Comparison of ENCODE assay signal across 8 mouse cellular contexts in genomic region chr1:172513525-172514212, GRCm38 (mm10). TPM values are rescaled to one million over a fixed set of nuclear protein-coding genes. Genes with fewer than 3 reads are reported as not detected.
A peak's percentile ranks its signal among the peaks of the same experiment; 100 is the strongest.
DNase-seq lines count a peak whose midpoint lies in the region; ATAC-seq and TF ChIP-seq lines count a peak whose summit lies in the region.

No protein-coding gene starts in this region.

- H3K4me3 ChIP-seq in kidney, embryonic 15.5 days (replicated peaks), result no peak overlapping the region
- peak overlapping the region; percentile 5; the same call in 1 of the 2 replicates for H3K4me3 ChIP-seq in thymus, adult 2 months (ENCODE audit: control insufficient read depth, insufficient read depth, low read length)
- H3K4me3 ChIP-seq in midbrain, embryonic 11.5 days (ENCODE audit: low read depth, low read length), result no peak overlapping the region

- no peaks in the 10 kb centered on the region for H3K36me3 ChIP-seq in kidney, embryonic 15.5 days
- H3K36me3 ChIP-seq in thymus, adult 2 months (ENCODE audit: control insufficient read depth, insufficient read depth, low read length), result no peaks in the 10 kb centered on the region
- H3K36me3 ChIP-seq in midbrain, embryonic 11.5 days (ENCODE audit: control insufficient read depth, insufficient read depth, low read length), result no peaks in the 10 kb centered on the region

- TF ChIP-seq POLR2A in thymus, adult 2 months (IDR thresholded peaks at IDR 0.05; ENCODE audit: control insufficient read depth, extremely low read depth, insufficient read depth, low read length, poor library complexity), result no peak

- ATAC-seq in kidney, embryonic 15.5 days (replicated peaks; ENCODE audit: low FRiP score), result no peak; the same call in 1 of the 2 replicates
- no peak for ATAC-seq in midbrain, embryonic 11.5 days (ENCODE audit: low FRiP score)

- DNase-seq in embryo, embryonic 10 days (ENCODE audit: low spot score), result peak; percentile 38
- no peak for DNase-seq in embryo, embryonic 9.5 days (ENCODE audit: extremely low spot score)
- peak; percentile 71 for DNase-seq in Muller cell, postnatal 12 days (ENCODE audit: inconsistent ontology term)
- peak; percentile 89 to 91 for DNase-seq in heart, adult 9 months (ENCODE audit: low spot score in 2 of 2)
- DNase-seq in lung, postnatal 36 days, result peak; percentile 93
- peak; percentile 78 for DNase-seq in thymus, adult 2 months
- no peak for DNase-seq in midbrain, embryonic 11.5 days (ENCODE audit: low spot score, missing footprints)

- peaks cover 51% of the 10 kb centered on the region for H3K4me1 ChIP-seq in kidney, embryonic 15.5 days
- H3K4me1 ChIP-seq in thymus, adult 2 months (replicated peaks; ENCODE audit: control insufficient read depth, insufficient read depth, low read length), result peaks cover 32% of the 10 kb centered on the region
- H3K4me1 ChIP-seq in midbrain, embryonic 11.5 days (ENCODE audit: control insufficient read depth, insufficient read depth, low read length), result no peaks in the 10 kb centered on the region

- peak overlapping the region; percentile 66 for H3K27ac ChIP-seq in kidney, embryonic 15.5 days
- H3K27ac ChIP-seq in thymus, adult 2 months (ENCODE audit: control insufficient read depth, insufficient read depth, low read length), result peak overlapping the region; percentile 72
- no peak overlapping the region for H3K27ac ChIP-seq in midbrain, embryonic 11.5 days (ENCODE audit: low read depth, low read length)

- no peak overlapping the region for H3K9ac ChIP-seq in kidney, embryonic 15.5 days
- no peak overlapping the region for H3K9ac ChIP-seq in midbrain, embryonic 11.5 days (ENCODE audit: low read length)

- H3K9me3 ChIP-seq in kidney, embryonic 15.5 days (replicated peaks), result peaks cover 4% of the 10 kb centered on the region
- H3K9me3 ChIP-seq in midbrain, embryonic 11.5 days (ENCODE audit: control insufficient read depth, low read length), result no peaks in the 10 kb centered on the region

- 73% methylated on average over 17 of the region's 17 CpGs for WGBS in kidney, embryonic 15.5 days
- WGBS in thymus, adult 2 months, result 9% methylated on average over 17 of the region's 17 CpGs
- 83% methylated on average over 17 of the region's 17 CpGs for WGBS in midbrain, embryonic 11.5 days

- H3K4me2 ChIP-seq in kidney, embryonic 15.5 days, result no peak overlapping the region
- no peak overlapping the region for H3K4me2 ChIP-seq in midbrain, embryonic 11.5 days

- no peaks in the 10 kb centered on the region for H3K27me3 ChIP-seq in kidney, embryonic 15.5 days
- H3K27me3 ChIP-seq in thymus, adult 2 months (ENCODE audit: control insufficient read depth, insufficient read depth, low read length), result no peaks in the 10 kb centered on the region
- no peaks in the 10 kb centered on the region for H3K27me3 ChIP-seq in midbrain, embryonic 11.5 days (ENCODE audit: control insufficient read depth, insufficient read depth, low read length)

- TF ChIP-seq CTCF in thymus, adult 2 months (IDR thresholded peaks at IDR 0.05; ENCODE audit: borderline replicate concordance, control insufficient read depth, extremely low read depth, insufficient read depth, low read length, poor library complexity), result no peak

RNA-seq across cellular contexts. Expression of gene Cfap45, which starts 6.9 kb away (rescaled TPM):
- 1.4 and 2.2 TPM in 2 replicates for polyA plus RNA-seq in kidney, embryonic 15.5 days (2015; fragmentation: Nextera tagmentation; extraction: Ambion mirVana)
- 0.15 and 0.56 TPM in 2 replicates for polyA plus RNA-seq in thymus, adult 2 months (2012; rRNA removed)
- 1.0 and 1.1 TPM in 2 replicates for polyA plus RNA-seq in midbrain, embryonic 11.5 days (2014; fragmentation: Nextera tagmentation; extraction: Ambion mirVana)

RNA-seq across cellular contexts. Expression of gene Tagln2, which starts 13.8 kb away (rescaled TPM):
- polyA plus RNA-seq in kidney, embryonic 15.5 days (2015; fragmentation: Nextera tagmentation; extraction: Ambion mirVana), result 246 and 251 TPM in 2 replicates
- 178 and 183 TPM in 2 replicates for polyA plus RNA-seq in thymus, adult 2 months (2012; rRNA removed)
- 36.3 and 39.1 TPM in 2 replicates for polyA plus RNA-seq in midbrain, embryonic 11.5 days (2014; fragmentation: Nextera tagmentation; extraction: Ambion mirVana)

RNA-seq across cellular contexts. Expression of gene Igsf9, which starts 32.1 kb away (rescaled TPM):
- 45.0 and 46.0 TPM in 2 replicates for polyA plus RNA-seq in kidney, embryonic 15.5 days (2015; fragmentation: Nextera tagmentation; extraction: Ambion mirVana)
- polyA plus RNA-seq in thymus, adult 2 months (2012; rRNA removed), result 16.4 and 20.3 TPM in 2 replicates
- 48.8 and 49.7 TPM in 2 replicates for polyA plus RNA-seq in midbrain, embryonic 11.5 days (2014; fragmentation: Nextera tagmentation; extraction: Ambion mirVana)

RNA-seq across cellular contexts. Expression of gene Slamf9, which starts 38.5 kb away (rescaled TPM):
- 0.73 and 1.1 TPM in 2 replicates for polyA plus RNA-seq in kidney, embryonic 15.5 days (2015; fragmentation: Nextera tagmentation; extraction: Ambion mirVana)
- 4.3 and 7.3 TPM in 2 replicates for polyA plus RNA-seq in thymus, adult 2 months (2012; rRNA removed)
- 0.12 and 0.23 TPM in 2 replicates for polyA plus RNA-seq in midbrain, embryonic 11.5 days (2014; fragmentation: Nextera tagmentation; extraction: Ambion mirVana)

RNA-seq across cellular contexts. Expression of gene Vsig8, which starts 42.1 kb away (rescaled TPM):
- polyA plus RNA-seq in kidney, embryonic 15.5 days (2015; fragmentation: Nextera tagmentation; extraction: Ambion mirVana), result 0.57 and 0.59 TPM in 2 replicates
- 1.8 and 1.9 TPM in 2 replicates for polyA plus RNA-seq in thymus, adult 2 months (2012; rRNA removed)
- 0.08 and 0.11 TPM in 2 replicates for polyA plus RNA-seq in midbrain, embryonic 11.5 days (2014; fragmentation: Nextera tagmentation; extraction: Ambion mirVana)

Comparison
In these comparisons a context has a peak if more than half of its experiments do, and no peak if none do; other contexts are left out.
1. DNase-seq: peak in embryo, embryonic 10 days (single experiment), Muller cell, postnatal 12 days (single experiment), heart, adult 9 months (2 of 2), lung, postnatal 36 days (single experiment) and thymus, adult 2 months (single experiment); none in embryo, embryonic 9.5 days (single experiment) and midbrain, embryonic 11.5 days (single experiment).